Mouse (Mus musculus) lung, embryonic 14.5 days (tissue): ENCODE results near the gene Mcts2. TPM values are rescaled to one million over a fixed set of nuclear protein-coding genes. Genes with fewer than 3 reads are reported as not detected.
A peak's percentile ranks its signal among the peaks of the same experiment; 100 is the strongest.
"Not testable (repeated sequence)": the region's sequence is repeated elsewhere in the genome, so short reads cannot be mapped to it uniquely, and the experiment has no call there.

Experiments used
- ATAC-seq: fragments of 200-750 bp; cut with Nextera tagmentation; 2 replicates; pipeline ENCODE4 v1.8.0; 2017; ENCODE audit warnings: mild to moderate bottlenecking, moderate TSS enrichment, moderate library complexity; ENCODE audit not compliant: insufficient read depth
- DNase-seq: peaks from one replicate; pipeline ENCODE4 v3.0.0-alpha.2; 2015
- H3K27ac ChIP-seq: fragments of 300-500 bp; sonication (generic); 2 replicates; pipeline ENCODE4 v1.5.1; 2014; ENCODE audit warnings: low read depth, mild to moderate bottlenecking, moderate library complexity
- H3K27me3 ChIP-seq: fragments of 300-500 bp; sonication (generic); 2 replicates; pipeline ENCODE4 v1.6.1; 2014; ENCODE audit warnings: low read length, control low read depth; ENCODE audit not compliant: insufficient read depth
- H3K36me3 ChIP-seq: fragments of 300-500 bp; sonication (generic); 2 replicates; pipeline ENCODE4 v1.6.1; 2014; ENCODE audit warnings: control low read depth; ENCODE audit not compliant: insufficient read depth
- H3K4me1 ChIP-seq: fragments of 300-500 bp; sonication (generic); 2 replicates; pipeline ENCODE4 v1.6.1; 2014; ENCODE audit warnings: antibody characterized with exemption, control low read depth; ENCODE audit not compliant: insufficient read depth
- H3K4me2 ChIP-seq: fragments of 300-500 bp; sonication (generic); 2 replicates; pipeline ENCODE4 v1.6.1; 2014; ENCODE audit warnings: mild to moderate bottlenecking
- H3K4me3 ChIP-seq: fragments of 300-500 bp; sonication (generic); 2 replicates; pipeline ENCODE4 v1.5.1; 2014; ENCODE audit warnings: low read depth, low read length
- H3K9ac ChIP-seq: fragments of 300-500 bp; sonication (generic); 2 replicates; pipeline ENCODE4 v1.6.1; 2014
- H3K9me3 ChIP-seq: fragments of 300-500 bp; sonication (generic); 2 replicates; pipeline ENCODE4 v1.6.1; 2016; ENCODE audit warnings: low read depth, low read length, control low read depth
- CTCF ChIP-seq: IDR thresholded peaks from 2 replicates; pipeline ENCODE4 v1.5.1; 2016; ENCODE audit warnings: antibody characterized with exemption, low read depth
- WGBS: fragments of 180-500 bp; shearing (Covaris S2); extraction: QIAGEN DNeasy Blood & Tissue Kit; methylation state at CpG from one replicate; pipeline ENCODE4 v1.1.7; 2014; 5-methylcytosine and 5-hydroxymethylcytosine counted together
- polyA plus RNA-seq: library from polyadenylated mRNA; unstranded; fragments of >200 nt; fragmentation: Nextera tagmentation; extraction: Ambion mirVana; gene quantifications from 2 replicates; pipeline ENCODE4 v1.2.1, GENCODE M21; 2014

The Mcts2 gene
- polyA plus RNA-seq, 1 experiment from 2014 or later, result 28.5 TPM

DNA sequence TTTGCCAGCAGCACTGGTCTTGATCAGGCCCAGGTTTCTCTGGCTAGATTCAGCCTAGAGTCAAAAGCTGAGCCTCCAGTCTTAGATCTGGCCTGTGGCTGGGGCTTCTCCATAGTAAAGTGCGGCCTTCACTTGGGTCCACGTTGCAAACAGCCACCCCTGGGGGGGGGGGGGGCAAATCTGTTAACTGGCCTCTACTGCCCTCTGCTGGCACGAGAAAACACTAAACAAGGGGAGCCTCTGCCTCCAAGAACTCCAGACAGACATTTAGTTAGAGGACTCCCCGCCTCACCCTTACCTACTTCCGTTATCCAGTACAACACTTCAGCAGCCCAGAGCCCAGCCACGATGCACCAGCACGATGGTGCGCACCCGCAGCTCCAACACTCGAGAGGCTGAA, 29.4 kb upstream of the Mcts2 start:
- no peaks in the 10 kb centered on the region for H3K36me3 ChIP-seq
- peak; percentile 57 for TF ChIP-seq CTCF
- DNase-seq (peak; percentile 67), ATAC-seq (no peak)
- no peak overlapping the region for H3K4me2 ChIP-seq
- no peaks in the 10 kb centered on the region for H3K4me1 ChIP-seq
- WGBS, result 62% methylated on average over 10 of the region's 10 CpGs
- H3K27ac ChIP-seq, result no peak overlapping the region
- no peak overlapping the region for H3K9ac ChIP-seq
- H3K4me3 ChIP-seq, result no peak overlapping the region
- no peaks in the 10 kb centered on the region for H3K27me3 ChIP-seq
- H3K9me3 ChIP-seq, result no peaks in the 10 kb centered on the region

DNA sequence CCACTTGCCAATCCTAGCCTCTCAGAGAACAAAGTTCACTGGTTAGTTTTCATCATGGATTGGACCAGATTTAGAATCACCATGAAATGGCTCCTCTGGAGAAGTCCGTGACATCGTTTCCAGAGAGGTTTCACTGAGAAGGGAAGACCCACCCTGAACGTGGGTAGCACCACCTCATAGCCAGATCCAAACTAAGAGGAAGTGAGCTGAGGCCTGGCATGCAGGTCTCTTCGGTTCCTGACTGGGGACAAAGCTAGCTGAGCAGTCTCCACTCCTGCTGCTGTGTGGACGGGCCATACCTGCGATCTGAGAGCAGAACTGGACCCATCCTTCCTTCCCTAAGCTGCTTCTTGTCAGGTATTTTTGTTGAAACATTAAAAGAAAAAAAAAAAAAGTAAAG, 25.7 kb upstream of the Mcts2 start:
- DNase-seq (no peak), ATAC-seq (no peak)
- Histone ChIP-seq H3K36me3 (no peaks in the 10 kb centered on the region), H3K27me3 (no peaks in the 10 kb centered on the region), H3K4me3 (no peak overlapping the region), H3K4me1 (no peaks in the 10 kb centered on the region), H3K9me3 (no peaks in the 10 kb centered on the region), H3K27ac (no peak overlapping the region), H3K4me2 (no peak overlapping the region), H3K9ac (no peak overlapping the region)
- TF ChIP-seq CTCF, result no peak
- WGBS, result 75% methylated on average over 6 of the region's 6 CpGs

DNA sequence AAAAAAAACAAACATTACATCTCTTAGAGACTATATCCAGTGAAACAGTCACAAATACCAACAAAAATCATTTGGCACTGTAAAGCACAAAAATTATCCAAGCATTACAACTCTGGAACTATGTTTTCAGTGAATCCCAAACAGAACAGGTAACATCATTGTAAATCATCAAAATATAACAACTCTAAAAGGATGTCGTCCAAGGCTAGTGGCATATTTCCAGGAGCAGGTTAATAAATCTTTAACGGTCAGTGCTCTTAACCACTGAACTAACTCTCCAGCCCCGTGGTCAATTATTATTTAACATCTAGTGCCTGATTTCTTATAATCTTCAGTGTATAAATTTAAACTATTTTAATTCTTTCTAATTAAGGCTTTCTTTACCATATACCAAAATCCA, 20.6 kb upstream of the Mcts2 start:
- not testable (repeated sequence) for H3K9ac ChIP-seq, H3K27me3 ChIP-seq, ATAC-seq, H3K27ac ChIP-seq, H3K4me2 ChIP-seq, DNase-seq, H3K4me1 ChIP-seq, H3K9me3 ChIP-seq, H3K36me3 ChIP-seq, H3K4me3 ChIP-seq
- 65% methylated on average over 3 of the region's 3 CpGs for WGBS

DNA sequence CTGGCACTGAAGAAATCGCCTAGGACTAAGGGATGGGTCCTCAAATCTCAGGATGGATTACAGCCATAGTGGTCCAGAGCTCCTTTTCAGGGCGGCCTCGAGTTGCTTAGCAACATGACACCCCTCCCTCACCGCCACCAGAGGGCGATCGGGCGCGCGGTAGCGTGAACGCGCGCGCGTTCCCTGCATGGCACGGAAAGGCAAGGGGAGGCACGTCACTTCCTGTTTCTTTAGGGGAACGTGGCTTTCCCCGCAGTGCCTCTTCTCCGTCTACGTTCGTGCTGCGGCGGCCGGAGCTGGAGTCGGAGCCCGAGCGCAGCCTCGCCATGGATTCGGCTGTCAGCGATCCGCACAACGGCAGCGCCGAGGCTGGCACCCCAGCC, 17.6 kb upstream of the Mcts2 start, which contains the start of gene H13:
Gene H13, plus strand, starts transcription at position 206 of the 383 bp plus-strand sequence.
- Histone ChIP-seq H3K27me3 (no peaks in the 10 kb centered on the region), H3K36me3 (peaks cover 27% of the 10 kb centered on the region), H3K4me2 (peak within 1 kb of the TSS; percentile 68), H3K27ac (peak within 1 kb of the TSS; percentile 94), H3K4me3 (peak within 1 kb of the TSS; percentile 99), H3K9me3 (no peaks in the 10 kb centered on the region), H3K9ac (peak within 1 kb of the TSS; percentile 98), H3K4me1 (peaks cover 9% of the 10 kb centered on the region; the same call in 1 of the 2 replicates)
- DNase-seq, result peak; percentile 97
- 1% methylated on average over 35 of the region's 35 CpGs for WGBS
- ATAC-seq, result peak; percentile 85
- peak; percentile 99 for TF ChIP-seq CTCF

DNA sequence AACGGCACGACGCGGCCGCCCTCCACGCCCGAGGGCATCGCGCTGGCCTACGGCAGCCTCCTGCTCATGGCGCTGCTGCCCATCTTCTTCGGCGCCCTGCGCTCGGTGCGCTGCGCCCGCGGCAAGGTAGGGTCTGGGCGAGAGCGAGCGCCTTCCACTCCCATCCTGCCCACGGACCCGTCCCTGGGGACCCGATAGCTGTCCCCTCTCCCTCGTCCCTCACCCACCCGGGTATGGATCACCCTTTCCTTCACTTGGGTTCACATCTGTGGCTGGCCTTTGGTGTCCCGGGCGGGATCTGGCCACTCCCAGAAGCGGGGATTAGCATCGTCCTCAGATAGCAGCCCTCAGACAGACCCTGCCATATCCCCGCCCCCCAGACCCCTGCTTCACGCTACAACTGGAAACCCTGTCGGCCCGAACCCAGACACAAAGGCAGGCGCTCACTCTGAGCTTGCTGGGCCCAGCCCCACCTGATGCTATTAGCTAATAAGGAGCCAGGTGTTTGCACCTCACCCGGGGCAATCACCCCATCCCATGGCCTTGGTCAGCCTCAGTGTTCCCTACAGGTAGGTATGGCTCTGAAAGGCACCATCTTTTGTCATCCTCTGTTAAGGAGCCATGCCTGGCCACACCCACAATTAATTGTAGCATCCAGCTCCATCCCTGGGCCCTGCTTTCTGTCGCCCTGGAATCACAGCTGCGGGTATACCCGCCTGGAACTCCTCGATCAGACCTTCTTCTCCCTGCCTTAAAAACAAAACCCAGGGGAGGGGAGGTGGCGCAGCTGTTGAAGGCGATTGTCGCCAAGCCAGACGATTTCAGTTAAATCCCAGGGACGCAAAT, 17.0 kb upstream of the Mcts2 start:
- Histone ChIP-seq H3K4me3 (peak overlapping the region; percentile 99), H3K4me1 (peaks cover 9% of the 10 kb centered on the region; the same call in 1 of the 2 replicates), H3K36me3 (peaks cover 32% of the 10 kb centered on the region), H3K9me3 (no peaks in the 10 kb centered on the region), H3K4me2 (peak overlapping the region; percentile 68), H3K27ac (peak overlapping the region; percentile 94), H3K27me3 (no peaks in the 10 kb centered on the region), H3K9ac (peak overlapping the region; percentile 98)
- ATAC-seq (peak; percentile 84), DNase-seq (peak; percentile 61)
- TF ChIP-seq CTCF, result no peak
- WGBS, result under 1% methylated on average over 46 of the region's 46 CpGs

DNA sequence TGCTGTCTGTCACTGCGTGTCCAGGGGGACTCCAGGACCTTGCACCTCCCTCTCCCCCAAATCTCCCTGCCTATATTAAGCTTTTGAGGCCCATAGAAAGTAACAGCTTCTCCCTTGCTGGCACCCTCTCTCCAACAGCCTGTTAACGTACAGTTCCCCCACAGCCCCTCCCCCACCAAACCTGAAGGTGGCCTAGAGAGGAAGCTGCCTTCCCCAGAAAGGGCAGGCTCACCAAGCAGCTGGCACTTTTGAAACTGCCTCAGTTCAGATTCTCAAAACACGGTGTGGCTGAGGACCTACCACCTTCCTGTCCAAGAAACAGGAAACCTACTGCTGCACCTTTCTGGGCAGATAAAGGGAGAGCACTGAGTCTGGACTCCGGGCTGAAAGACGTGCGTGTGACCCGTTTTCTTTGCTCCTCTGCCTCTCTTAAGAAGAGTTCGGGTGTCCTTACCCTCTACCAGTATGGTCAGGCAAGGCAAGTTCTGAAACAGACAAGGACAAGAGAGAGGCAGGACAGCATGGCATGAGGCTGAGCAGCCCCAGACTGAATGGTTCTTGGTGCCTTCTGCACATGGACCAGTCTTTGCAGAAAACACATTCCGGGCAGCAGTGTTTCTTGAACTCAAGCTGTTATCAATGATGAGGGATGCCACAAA, 15.7 kb upstream of the Mcts2 start:
- DNase-seq (no peak), ATAC-seq (no peak)
- peaks cover 9% of the 10 kb centered on the region; the same call in 1 of the 2 replicates for H3K4me1 ChIP-seq
- peak overlapping the region; percentile 99 for H3K4me3 ChIP-seq
- 33% methylated on average over 9 of the region's 9 CpGs for WGBS
- H3K9ac ChIP-seq, result peak overlapping the region; percentile 98
- H3K9me3 ChIP-seq, result no peaks in the 10 kb centered on the region
- H3K36me3 ChIP-seq, result peaks cover 44% of the 10 kb centered on the region
- no peaks in the 10 kb centered on the region for H3K27me3 ChIP-seq
- no peak for TF ChIP-seq CTCF
- H3K27ac ChIP-seq, result peak overlapping the region; percentile 4; the same call in 1 of the 2 replicates
- H3K4me2 ChIP-seq, result peak overlapping the region; percentile 68

DNA sequence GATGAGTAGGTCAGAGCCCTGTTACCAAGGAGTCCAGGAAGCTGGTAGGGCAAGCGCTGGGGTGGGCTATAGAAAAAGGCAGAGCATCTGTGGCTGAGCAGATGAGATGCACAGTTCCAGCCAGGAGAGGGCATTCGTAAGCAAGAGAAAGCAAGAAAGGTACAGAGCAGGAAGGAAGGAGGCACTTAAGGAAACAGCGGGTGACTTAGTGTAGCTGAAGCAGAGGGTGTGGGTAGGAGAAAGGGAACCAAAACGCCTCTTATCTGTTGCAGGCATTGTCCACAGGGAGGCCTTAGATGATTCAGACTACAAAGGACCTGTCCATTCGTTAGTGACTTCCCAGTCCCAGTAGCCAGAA, 15.2 kb upstream of the Mcts2 start:
- no peak; the same call in 1 of the 2 replicates for ATAC-seq
- WGBS, result 26% methylated on average over 5 of the region's 5 CpGs
- H3K9ac ChIP-seq, result peak overlapping the region; percentile 98
- H3K9me3 ChIP-seq, result no peaks in the 10 kb centered on the region
- peaks cover 49% of the 10 kb centered on the region for H3K36me3 ChIP-seq
- TF ChIP-seq CTCF, result peak; percentile 64
- peaks cover 9% of the 10 kb centered on the region; the same call in 1 of the 2 replicates for H3K4me1 ChIP-seq
- H3K4me3 ChIP-seq, result peak overlapping the region; percentile 99
- H3K4me2 ChIP-seq, result peak overlapping the region; percentile 68
- no peaks in the 10 kb centered on the region for H3K27me3 ChIP-seq
- DNase-seq, result peak; percentile 71
- H3K27ac ChIP-seq, result no peak overlapping the region
